Mouse (Mus musculus) embryonic facial prominence, embryonic 13.5 days (tissue): ENCODE measurements around the gene Ehd4. TPM values are rescaled to one million over a fixed set of nuclear protein-coding genes. Genes with fewer than 3 reads are reported as not detected.
A peak's percentile ranks its signal among the peaks of the same experiment; 100 is the strongest.

Source experiments
- ATAC-seq: fragments of 200-750 bp; cut with Nextera tagmentation; 2 replicates; pipeline ENCODE4 v1.8.0; 2017; ENCODE audit warnings: low read depth; ENCODE audit not compliant: insufficient number of reproducible peaks, insufficient read depth, low FRiP score, low TSS enrichment
- H3K27ac ChIP-seq: fragments of 300-500 bp; sonication (generic); 2 replicates; pipeline ENCODE4 v1.5.1; 2015; ENCODE audit warnings: moderate library complexity, mild to moderate bottlenecking, inconsistent platforms
- H3K27me3 ChIP-seq: fragments of 300-500 bp; sonication (generic); 2 replicates; pipeline ENCODE4 v1.6.1; 2015; ENCODE audit warnings: mild to moderate bottlenecking, inconsistent platforms
- H3K36me3 ChIP-seq: fragments of 300-500 bp; sonication (generic); 2 replicates; pipeline ENCODE4 v1.6.1; 2015; ENCODE audit warnings: mild to moderate bottlenecking, inconsistent platforms
- H3K4me1 ChIP-seq: fragments of 300-500 bp; sonication (generic); 2 replicates; pipeline ENCODE4 v1.6.1; 2015; ENCODE audit warnings: inconsistent platforms
- H3K4me2 ChIP-seq: fragments of 300-500 bp; sonication (generic); 2 replicates; pipeline ENCODE4 v1.6.1; 2015; ENCODE audit warnings: moderate library complexity, mild to moderate bottlenecking, inconsistent platforms
- H3K4me3 ChIP-seq: fragments of 300-500 bp; sonication (generic); 2 replicates; pipeline ENCODE4 v1.5.1; 2015; ENCODE audit warnings: mild to moderate bottlenecking, inconsistent platforms
- H3K9ac ChIP-seq: fragments of 300-500 bp; sonication (generic); 2 replicates; pipeline ENCODE4 v1.6.1; 2015; ENCODE audit warnings: mild to moderate bottlenecking, inconsistent platforms
- H3K9me3 ChIP-seq: fragments of 300-500 bp; sonication (generic); 2 replicates; pipeline ENCODE4 v1.6.1; 2016; ENCODE audit warnings: inconsistent platforms
- WGBS: fragments of 180-500 bp; shearing (Covaris S2); methylation state at CpG from one replicate; pipeline ENCODE4 v1.1.7; 2015; ENCODE audit warnings: mixed read lengths; 5-methylcytosine and 5-hydroxymethylcytosine counted together
- polyA plus RNA-seq: library from polyadenylated mRNA; unstranded; fragments of >200 nt; fragmentation: Nextera tagmentation; extraction: Ambion mirVana; gene quantifications from 2 replicates; pipeline ENCODE4 v1.2.1, GENCODE M21; 2015

Gene Ehd4
- polyA plus RNA-seq, 1 experiment from 2014 or later: 22.9 TPM

DNA sequence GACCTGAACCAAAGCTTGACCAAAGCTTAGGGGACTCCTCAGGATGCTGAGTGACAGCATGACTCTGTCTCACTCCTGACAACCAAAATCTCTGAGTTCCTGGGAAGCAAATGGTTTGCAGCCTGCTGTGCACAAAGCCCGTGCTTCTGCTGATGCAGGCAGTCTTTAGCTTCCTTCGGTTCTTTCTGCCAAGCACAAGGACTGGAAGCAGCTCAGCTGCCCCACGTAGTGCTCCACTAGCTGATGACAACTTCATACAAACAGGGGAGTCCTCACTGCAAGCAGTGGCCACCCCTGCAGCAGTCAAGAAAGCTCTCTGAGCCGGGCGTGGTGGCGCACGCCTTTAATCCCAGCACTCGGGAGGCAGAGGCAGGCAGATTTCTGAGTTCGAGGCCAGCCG is 11.1 kb upstream of the Ehd4 start:
- Histone ChIP-seq H3K27me3 (no peaks in the 10 kb centered on the region), H3K9me3 (no peaks in the 10 kb centered on the region), H3K4me1 (no peaks in the 10 kb centered on the region), H3K4me3 (no peak overlapping the region), H3K4me2 (no peak overlapping the region), H3K9ac (no peak overlapping the region), H3K27ac (no peak overlapping the region), H3K36me3 (no peaks in the 10 kb centered on the region)
- WGBS: 82% methylated on average over 10 of the region's 10 CpGs
- ATAC-seq: no peak

DNA sequence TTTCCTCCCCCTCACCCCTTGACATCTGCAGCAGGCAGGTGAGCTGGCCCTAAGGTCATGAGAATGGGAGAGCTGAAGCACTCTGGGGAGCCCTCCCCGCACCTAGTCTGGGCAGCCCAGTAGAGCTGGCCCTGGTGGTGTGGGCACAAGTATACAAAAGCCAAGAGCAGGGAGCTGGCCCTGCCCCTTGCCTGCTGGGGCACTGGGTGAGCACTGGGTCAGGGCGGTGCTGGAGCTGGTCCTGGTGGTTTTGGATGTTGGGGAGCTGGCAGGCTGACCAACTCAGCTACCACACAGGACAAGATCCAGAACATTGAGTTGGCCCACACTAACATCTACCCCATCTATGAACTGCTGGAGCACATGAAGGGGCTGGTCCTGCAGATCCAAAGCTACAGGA is 5.0 kb upstream of the Ehd4 start:
- WGBS: 77% methylated on average over 2 of the region's 2 CpGs
- no peaks in the 10 kb centered on the region for H3K36me3 ChIP-seq
- no peak overlapping the region for H3K27ac ChIP-seq
- H3K4me1 ChIP-seq: peaks cover 3% of the 10 kb centered on the region; the same call in 1 of the 2 replicates
- no peak overlapping the region for H3K4me2 ChIP-seq
- no peak overlapping the region for H3K9ac ChIP-seq
- H3K9me3 ChIP-seq: 0 out of 2 replicates have a peak, but pooled peaks cover 3% of the 10 kb centered on the region
- ATAC-seq: no peak
- H3K27me3 ChIP-seq: no peaks in the 10 kb centered on the region
- no peak overlapping the region for H3K4me3 ChIP-seq

DNA sequence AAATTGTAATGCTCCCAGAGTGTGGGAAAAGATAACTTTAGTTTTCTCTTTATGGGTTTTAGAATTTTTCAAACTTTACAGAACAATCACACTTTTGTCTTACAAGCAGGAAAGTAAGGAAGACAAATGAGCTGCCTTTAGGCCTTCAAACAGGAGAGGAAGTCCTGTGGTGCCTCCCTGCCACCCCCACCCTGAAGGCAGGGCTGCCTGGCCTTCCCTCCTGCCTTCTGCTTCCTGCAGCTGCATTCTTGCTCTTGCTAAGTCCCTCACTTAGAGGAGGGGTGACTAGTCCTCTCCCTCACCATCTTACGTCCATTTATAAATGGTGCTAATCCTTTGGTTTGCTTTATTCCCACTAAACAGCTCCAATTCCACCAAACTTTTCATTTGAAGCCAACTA is 4.4 kb upstream of the Ehd4 start:
- WGBS: 22% methylated on average over 1 of the region's 1 CpGs
- H3K4me3 ChIP-seq: no peak overlapping the region

DNA sequence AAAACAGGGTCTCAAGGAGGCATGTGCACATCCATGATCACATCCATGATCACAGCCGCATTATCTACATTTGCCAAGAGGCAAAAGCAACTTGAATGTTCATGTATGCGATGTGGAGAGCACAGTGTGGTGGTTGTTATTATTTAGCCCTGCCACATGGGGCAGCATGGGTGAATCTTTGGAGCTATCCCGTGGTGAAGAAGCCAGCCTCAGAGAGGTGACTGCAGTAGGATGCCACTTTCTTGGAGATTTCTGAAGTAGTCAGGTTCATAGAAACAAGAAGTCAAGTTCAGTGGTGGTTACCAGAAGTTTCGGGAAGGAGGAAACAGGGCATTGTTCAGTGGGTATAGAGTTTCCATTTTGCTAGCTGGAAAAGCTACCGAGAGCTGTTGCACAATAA is 3.6 kb upstream of the Ehd4 start:
- Histone ChIP-seq H3K27me3 (peaks cover 8% of the 10 kb centered on the region; the same call in 1 of the 2 replicates), H3K4me1 (peaks cover 12% of the 10 kb centered on the region), H3K4me3 (no peak overlapping the region), H3K4me2 (no peak overlapping the region), H3K27ac (no peak overlapping the region), H3K9me3 (0 out of 2 replicates have a peak, but pooled peaks cover 3% of the 10 kb centered on the region), H3K36me3 (no peaks in the 10 kb centered on the region), H3K9ac (no peak overlapping the region)
- ATAC-seq: no peak
- WGBS: 52% methylated on average over 5 of the region's 5 CpGs

More for the DNA sequence above, 4.4 kb upstream of the Ehd4 start:
- Histone ChIP-seq H3K27me3 (peaks cover under 1% of the 10 kb centered on the region; the same call in 1 of the 2 replicates), H3K9me3 (0 out of 2 replicates have a peak, but pooled peaks cover 3% of the 10 kb centered on the region), H3K9ac (no peak overlapping the region), H3K27ac (no peak overlapping the region), H3K4me2 (no peak overlapping the region), H3K4me1 (peaks cover 5% of the 10 kb centered on the region), H3K36me3 (no peaks in the 10 kb centered on the region)
- no peak for ATAC-seq

DNA sequence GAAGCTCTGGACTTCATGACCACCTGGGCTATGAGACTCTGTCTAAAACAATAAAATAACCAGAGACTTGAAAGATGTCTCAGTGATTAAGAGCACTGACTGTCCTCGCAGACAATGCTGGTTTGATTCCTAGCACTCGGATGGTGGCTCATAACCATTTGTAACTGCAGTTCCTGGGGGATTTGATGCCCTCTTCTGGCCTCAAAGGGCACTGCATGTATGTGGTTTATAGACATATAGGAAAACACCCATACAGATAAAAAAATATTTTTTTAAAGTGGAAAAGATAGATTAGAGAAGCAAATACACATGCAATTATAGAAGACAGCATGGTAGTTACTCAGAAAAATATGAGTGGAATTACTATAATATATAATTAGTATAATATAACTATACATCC is 3.2 kb upstream of the Ehd4 start:
- 64% methylated on average over 2 of the region's 2 CpGs for WGBS
- no peak overlapping the region for H3K4me3 ChIP-seq
- no peaks in the 10 kb centered on the region for H3K36me3 ChIP-seq
- no peak for ATAC-seq
- H3K27me3 ChIP-seq: peaks cover 8% of the 10 kb centered on the region; the same call in 1 of the 2 replicates
- H3K4me1 ChIP-seq: peaks cover 12% of the 10 kb centered on the region
- H3K9me3 ChIP-seq: 0 out of 2 replicates have a peak, but pooled peaks cover 3% of the 10 kb centered on the region
- no peak overlapping the region for H3K9ac ChIP-seq
- no peak overlapping the region for H3K27ac ChIP-seq
- no peak overlapping the region for H3K4me2 ChIP-seq

DNA sequence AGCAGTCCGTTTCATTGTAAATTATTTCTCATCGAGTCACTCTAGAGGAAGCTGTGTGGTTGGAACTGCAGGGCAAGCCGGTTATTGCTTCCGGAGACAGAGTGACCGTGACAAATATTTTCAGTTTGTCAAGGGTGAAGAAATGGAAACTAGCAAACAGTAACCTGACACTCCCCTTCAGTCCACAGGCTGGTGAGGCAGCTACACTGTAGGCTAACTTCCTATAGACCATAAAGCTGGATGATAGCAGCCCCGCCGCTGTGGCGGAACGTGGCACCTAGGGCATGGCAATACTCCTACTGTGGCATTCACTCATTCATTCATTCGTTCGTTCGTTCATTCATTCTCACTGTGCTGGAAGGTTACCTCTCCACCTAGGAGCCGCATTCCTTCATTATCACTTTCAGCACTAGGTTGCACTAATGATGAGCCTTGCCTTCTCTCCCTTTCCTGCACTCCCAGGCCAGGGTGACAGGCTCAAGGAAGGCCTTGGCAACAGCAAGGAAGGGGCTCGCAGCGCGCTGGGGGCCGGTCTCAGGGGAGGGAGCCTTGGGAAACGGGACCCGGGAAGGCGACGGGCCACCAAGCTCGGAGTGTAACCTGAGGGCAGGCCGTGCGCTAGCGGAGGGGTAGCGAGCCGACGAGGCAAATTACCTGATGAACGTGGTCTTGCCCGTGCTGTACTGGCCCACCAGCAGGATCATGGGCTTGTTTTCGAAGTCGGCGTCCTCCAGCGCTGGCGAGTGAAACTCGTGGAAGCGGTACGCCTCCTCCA is 633 bp downstream of the Ehd4 start:
- H3K9me3 ChIP-seq: 0 out of 2 replicates have a peak, but pooled peaks cover 3% of the 10 kb centered on the region
- peak overlapping the region; percentile 69 for H3K4me3 ChIP-seq
- peak overlapping the region; percentile 78 for H3K9ac ChIP-seq
- 2% methylated on average over 38 of the region's 38 CpGs for WGBS
- H3K4me1 ChIP-seq: peaks cover 12% of the 10 kb centered on the region
- peak overlapping the region; percentile 44; the same call in 1 of the 2 replicates for H3K27ac ChIP-seq
- H3K36me3 ChIP-seq: no peaks in the 10 kb centered on the region
- peak; percentile 62 for ATAC-seq
- peak overlapping the region; percentile 96 for H3K4me2 ChIP-seq
- peaks cover 8% of the 10 kb centered on the region; the same call in 1 of the 2 replicates for H3K27me3 ChIP-seq

DNA sequence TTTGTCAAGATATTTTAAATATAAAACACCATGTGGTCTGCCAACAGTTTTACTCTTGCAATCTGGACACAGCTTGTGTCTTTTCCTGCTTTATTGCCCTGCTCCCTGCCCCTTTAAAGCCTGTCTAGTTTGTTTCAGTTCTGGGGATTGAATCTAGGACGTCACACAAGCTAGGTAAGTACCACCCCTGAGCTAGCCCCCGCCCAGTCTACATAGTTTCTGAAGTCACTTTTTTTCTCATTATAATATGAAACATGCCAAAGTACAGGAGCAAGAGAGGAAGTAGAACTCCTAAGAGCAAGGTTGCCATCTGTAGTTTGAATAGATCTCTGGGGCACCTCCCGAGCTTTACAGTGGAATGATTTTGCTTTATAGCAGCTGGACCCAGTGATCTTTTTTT is 3.8 kb downstream of the Ehd4 start:
- Histone ChIP-seq H3K4me2 (no peak overlapping the region), H3K4me1 (peaks cover 12% of the 10 kb centered on the region), H3K36me3 (no peaks in the 10 kb centered on the region), H3K27ac (no peak overlapping the region), H3K9ac (no peak overlapping the region), H3K9me3 (no peaks in the 10 kb centered on the region), H3K27me3 (peaks cover 8% of the 10 kb centered on the region; the same call in 1 of the 2 replicates), H3K4me3 (no peak overlapping the region)
- no peak for ATAC-seq
- 72% methylated on average over 3 of the region's 3 CpGs for WGBS

DNA sequence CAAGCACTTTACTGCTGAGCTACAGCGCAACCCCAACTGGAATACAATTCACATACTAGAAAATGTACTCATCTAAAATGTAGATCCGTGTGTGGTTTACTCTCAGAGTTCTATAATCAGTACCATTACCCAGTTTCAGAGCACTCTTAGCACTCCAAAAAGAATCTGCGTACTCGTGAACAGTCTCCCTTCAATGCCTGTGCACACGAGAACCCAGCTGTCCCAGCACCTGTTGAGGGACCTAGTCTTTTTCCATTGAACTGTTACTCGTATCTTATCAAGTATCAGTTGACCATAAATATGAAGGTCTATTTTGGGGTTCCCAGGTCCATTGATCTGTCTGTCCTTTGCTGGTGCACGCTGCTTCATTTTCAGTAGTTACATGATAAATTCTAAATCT is 4.8 kb downstream of the Ehd4 start:
- Histone ChIP-seq H3K4me3 (no peak overlapping the region), H3K27me3 (peaks cover 8% of the 10 kb centered on the region; the same call in 1 of the 2 replicates), H3K36me3 (no peaks in the 10 kb centered on the region), H3K9me3 (no peaks in the 10 kb centered on the region), H3K27ac (no peak overlapping the region), H3K4me2 (no peak overlapping the region), H3K4me1 (peaks cover 9% of the 10 kb centered on the region), H3K9ac (no peak overlapping the region)
- ATAC-seq: no peak
- 88% methylated on average over 7 of the region's 7 CpGs for WGBS

DNA sequence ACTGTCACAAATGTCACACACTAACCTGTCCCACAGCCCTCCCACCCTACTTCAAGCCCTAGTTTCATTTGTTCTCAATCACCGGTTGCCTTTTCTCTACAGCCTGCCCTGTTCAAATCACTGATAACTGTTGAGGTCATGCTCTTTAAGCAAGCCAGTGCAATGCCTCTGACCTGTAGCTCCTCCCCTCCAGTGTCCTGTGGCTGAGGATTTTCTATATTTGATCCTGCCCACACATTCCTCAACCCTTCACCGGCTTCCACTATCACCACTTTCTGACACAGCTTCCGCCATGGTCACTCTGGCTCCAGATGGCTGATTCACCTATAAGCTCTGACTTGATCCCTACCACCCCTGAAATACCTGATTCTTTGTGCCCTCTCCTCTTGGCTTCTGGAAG is 6.4 kb downstream of the Ehd4 start:
- no peak overlapping the region for H3K27ac ChIP-seq
- no peaks in the 10 kb centered on the region for H3K4me1 ChIP-seq
- H3K27me3 ChIP-seq: no peaks in the 10 kb centered on the region
- no peaks in the 10 kb centered on the region for H3K36me3 ChIP-seq
- 82% methylated on average over 3 of the region's 3 CpGs for WGBS
- H3K9me3 ChIP-seq: no peaks in the 10 kb centered on the region
- no peak for ATAC-seq
- H3K4me2 ChIP-seq: no peak overlapping the region
- no peak overlapping the region for H3K4me3 ChIP-seq
- H3K9ac ChIP-seq: no peak overlapping the region

DNA sequence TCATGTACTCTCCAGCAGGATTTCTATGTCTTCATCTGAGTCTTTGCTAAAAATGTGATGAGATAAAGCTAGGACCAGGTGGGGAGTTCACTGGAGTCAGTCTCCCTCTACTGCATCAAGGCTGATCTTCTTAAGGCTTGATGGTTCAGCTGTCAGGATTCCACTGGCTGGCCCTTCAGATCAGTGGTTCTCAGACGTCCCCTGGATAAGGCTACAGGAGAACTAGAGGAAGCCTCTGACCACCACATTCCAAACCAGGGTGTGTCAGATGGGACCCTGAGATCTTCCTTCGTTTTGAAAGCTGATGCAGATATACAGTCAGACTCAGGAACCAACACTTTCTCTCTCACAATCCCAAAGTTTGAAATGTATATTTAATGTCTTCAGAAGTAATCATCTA is 7.0 kb downstream of the Ehd4 start:
- no peaks in the 10 kb centered on the region for H3K36me3 ChIP-seq
- no peak overlapping the region for H3K9ac ChIP-seq
- H3K27me3 ChIP-seq: no peaks in the 10 kb centered on the region
- no peak overlapping the region for H3K27ac ChIP-seq
- no peaks in the 10 kb centered on the region for H3K4me1 ChIP-seq
- H3K4me3 ChIP-seq: no peak overlapping the region
- WGBS: 46% methylated on average over 2 of the region's 2 CpGs
- no peak for ATAC-seq
- H3K4me2 ChIP-seq: no peak overlapping the region
- H3K9me3 ChIP-seq: no peaks in the 10 kb centered on the region

DNA sequence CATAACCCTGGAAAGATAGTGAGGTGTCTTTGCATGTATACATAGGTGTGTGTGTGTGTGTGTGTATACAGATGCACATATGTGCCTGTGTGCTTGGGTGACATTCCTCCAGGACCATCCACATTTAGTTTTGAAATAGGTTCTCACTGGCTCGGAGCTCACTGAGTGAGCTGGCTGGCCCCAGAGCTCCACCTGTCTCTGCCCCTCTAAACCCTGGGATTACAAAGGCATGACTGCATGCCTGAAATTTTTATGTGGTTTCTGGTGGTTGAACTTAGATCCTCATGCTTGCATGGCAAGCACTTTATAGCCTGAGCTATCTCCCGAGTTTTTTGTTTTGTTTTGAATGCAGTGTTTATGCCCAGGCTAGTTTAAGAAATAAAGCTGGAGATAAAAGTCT is 7.9 kb downstream of the Ehd4 start:
- H3K9ac ChIP-seq: no peak overlapping the region
- 62% methylated on average over 2 of the region's 2 CpGs for WGBS
- no peak overlapping the region for H3K4me3 ChIP-seq

DNA sequence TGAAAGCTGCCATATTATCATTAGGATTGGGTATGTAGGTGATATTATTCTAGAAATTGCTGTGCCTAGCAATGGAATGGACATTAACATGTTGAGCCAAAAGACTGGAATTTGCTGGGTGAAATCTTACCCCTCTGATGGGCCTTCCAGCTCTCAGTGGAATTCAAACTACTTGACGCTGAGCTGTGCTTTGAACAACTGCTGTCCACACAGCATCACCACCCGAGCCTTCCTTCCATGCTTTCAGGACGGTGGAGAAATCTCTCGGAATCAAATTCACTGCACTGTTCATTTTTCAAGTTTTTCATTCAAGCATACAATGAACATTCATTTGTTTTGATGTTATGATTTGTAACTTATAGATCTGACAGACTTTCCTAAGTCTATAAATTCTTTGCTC is 10.0 kb downstream of the Ehd4 start:
- Histone ChIP-seq H3K27me3 (no peaks in the 10 kb centered on the region), H3K36me3 (no peaks in the 10 kb centered on the region), H3K4me3 (no peak overlapping the region), H3K4me1 (no peaks in the 10 kb centered on the region), H3K4me2 (no peak overlapping the region), H3K9me3 (no peaks in the 10 kb centered on the region), H3K27ac (no peak overlapping the region), H3K9ac (no peak overlapping the region)
- ATAC-seq: no peak
- 74% methylated on average over 4 of the region's 4 CpGs for WGBS

More for the DNA sequence above, 7.9 kb downstream of the Ehd4 start:
- no peak overlapping the region for H3K27ac ChIP-seq
- no peaks in the 10 kb centered on the region for H3K4me1 ChIP-seq
- no peaks in the 10 kb centered on the region for H3K36me3 ChIP-seq
- H3K4me2 ChIP-seq: no peak overlapping the region
- no peaks in the 10 kb centered on the region for H3K9me3 ChIP-seq
- no peaks in the 10 kb centered on the region for H3K27me3 ChIP-seq
- no peak for ATAC-seq
